Mouse (Mus musculus) kidney, embryonic 15.5 days (tissue): Measurements from ENCODE around the gene Dtwd1. TPM values are rescaled to one million over a fixed set of nuclear protein-coding genes. Genes with fewer than 3 reads are reported as not detected.

Experiments
- ATAC-seq: fragments of 200-750 bp; cut with Nextera tagmentation; replicated peaks from 2 replicates; pipeline ENCODE4 v1.8.0; 2017; ENCODE audit warnings: moderate TSS enrichment; ENCODE audit not compliant: low FRiP score
- H3K27ac ChIP-seq: fragments of 300-500 bp; sonication (generic); 2 replicates; pipeline ENCODE4 v1.5.1; 2015; ENCODE audit warnings: mild to moderate bottlenecking, inconsistent platforms
- H3K27me3 ChIP-seq: fragments of 300-500 bp; sonication (generic); 2 replicates; pipeline ENCODE4 v1.6.1; 2015; ENCODE audit warnings: inconsistent platforms
- H3K36me3 ChIP-seq: fragments of 300-500 bp; sonication (generic); 2 replicates; pipeline ENCODE4 v1.6.1; 2015; ENCODE audit warnings: inconsistent platforms
- H3K4me1 ChIP-seq: fragments of 300-500 bp; sonication (generic); 2 replicates; pipeline ENCODE4 v1.6.1; 2015; ENCODE audit warnings: inconsistent platforms
- H3K4me2 ChIP-seq: fragments of 300-500 bp; sonication (generic); 2 replicates; pipeline ENCODE4 v1.6.1; 2015; ENCODE audit warnings: moderate library complexity, mild to moderate bottlenecking, inconsistent platforms
- H3K4me3 ChIP-seq: fragments of 300-500 bp; sonication (generic); replicated peaks from 2 replicates; pipeline ENCODE4 v1.5.1; 2015; ENCODE audit warnings: mild to moderate bottlenecking, inconsistent platforms
- H3K9ac ChIP-seq: fragments of 300-500 bp; sonication (generic); 2 replicates; pipeline ENCODE4 v1.6.1; 2015; ENCODE audit warnings: mild to moderate bottlenecking, inconsistent platforms
- H3K9me3 ChIP-seq: fragments of 300-500 bp; sonication (generic); replicated peaks from 2 replicates; pipeline ENCODE4 v1.6.1; 2016; ENCODE audit warnings: inconsistent platforms
- WGBS: fragments of 180-500 bp; shearing (Covaris S2); methylation state at CpG from one replicate; pipeline ENCODE4 v1.1.7; 2015; ENCODE audit warnings: mixed read lengths; 5-methylcytosine and 5-hydroxymethylcytosine counted together
- polyA plus RNA-seq: library from polyadenylated mRNA; unstranded; fragments of >200 nt; fragmentation: Nextera tagmentation; extraction: Ambion mirVana; gene quantifications from 2 replicates; pipeline ENCODE4 v1.2.1, GENCODE M21; 2015

Gene Dtwd1
- 25.5 and 25.6 TPM in 2 replicates for polyA plus RNA-seq

GRCm38 (mm10) chr2:126151855-126152571 is at the start of gene Dtwd1, which contains the start of gene Fam227b:
Dtwd1 (plus strand) TSS chr2:126152141.
Fam227b (minus strand) TSS chr2:126152004.
- Histone ChIP-seq H3K9ac (peak within 1 kb of the TSS; percentile 87), H3K36me3 (peaks cover 9% of the 10 kb centered on the region; the same call in 1 of the 2 replicates), H3K27ac (peak within 1 kb of the TSS; percentile 95), H3K4me1 (0 out of 2 replicates have a peak, but pooled peaks cover 4% of the 10 kb centered on the region), H3K4me2 (peak within 1 kb of the TSS; percentile 59), H3K4me3 (peak within 1 kb of the TSS; percentile 83), H3K9me3 (no peaks in the 10 kb centered on the region), H3K27me3 (0 out of 2 replicates have a peak, but pooled peaks cover 3% of the 10 kb centered on the region)
- WGBS = under 1% methylated on average over 57 of the region's 57 CpGs
- ATAC-seq = peak; percentile 100

- Histone ChIP-seq H3K4me3 (no peak overlapping the region), H3K36me3 (no peaks in the 10 kb centered on the region), H3K4me1 (0 out of 2 replicates have a peak, but pooled peaks cover under 1% of the 10 kb centered on the region), H3K27ac (no peak overlapping the region), H3K9me3 (no peaks in the 10 kb centered on the region), H3K27me3 (peaks cover 3% of the 10 kb centered on the region; the same call in 1 of the 2 replicates), H3K9ac (no peak overlapping the region), H3K4me2 (no peak overlapping the region)
- no peak for ATAC-seq
Measured at GRCm38 (mm10) chr2:126147723-126148122, 4.2 kb upstream of the Dtwd1 start.

GRCm38 (mm10) chr2:126165277-126166018 is 13.5 kb downstream of the Dtwd1 start:
- no peaks in the 10 kb centered on the region for H3K4me1 ChIP-seq
- no peak overlapping the region for H3K27ac ChIP-seq
- WGBS = 90% methylated on average over 5 of the region's 5 CpGs
- peaks cover 42% of the 10 kb centered on the region for H3K36me3 ChIP-seq
- no peak overlapping the region for H3K9ac ChIP-seq
- H3K9me3 ChIP-seq = no peaks in the 10 kb centered on the region
- H3K4me2 ChIP-seq = no peak overlapping the region
- peak; percentile 86; the same call in 1 of the 2 replicates for ATAC-seq
- H3K27me3 ChIP-seq = no peaks in the 10 kb centered on the region
- no peak overlapping the region for H3K4me3 ChIP-seq

GRCm38 (mm10) chr2:126166335-126166734 is 14.4 kb downstream of the Dtwd1 start:
- Histone ChIP-seq H3K4me3 (no peak overlapping the region), H3K9me3 (no peaks in the 10 kb centered on the region), H3K27me3 (no peaks in the 10 kb centered on the region), H3K36me3 (peaks cover 33% of the 10 kb centered on the region), H3K27ac (no peak overlapping the region), H3K4me2 (no peak overlapping the region), H3K9ac (no peak overlapping the region), H3K4me1 (no peaks in the 10 kb centered on the region)
- ATAC-seq = no peak

- no peak overlapping the region for H3K4me2 ChIP-seq
- WGBS = 84% methylated on average over 8 of the region's 8 CpGs
- no peak overlapping the region for H3K4me3 ChIP-seq
- no peak overlapping the region for H3K27ac ChIP-seq
- no peak overlapping the region for H3K9ac ChIP-seq
- no peaks in the 10 kb centered on the region for H3K9me3 ChIP-seq
- H3K27me3 ChIP-seq = no peaks in the 10 kb centered on the region
- no peaks in the 10 kb centered on the region for H3K4me1 ChIP-seq
- ATAC-seq = no peak
- H3K36me3 ChIP-seq = peaks cover 26% of the 10 kb centered on the region
Measured at GRCm38 (mm10) chr2:126166848-126167617, 15.1 kb downstream of the Dtwd1 start.

- Histone ChIP-seq H3K9ac (no peak overlapping the region), H3K4me2 (no peak overlapping the region), H3K9me3 (no peaks in the 10 kb centered on the region), H3K36me3 (no peaks in the 10 kb centered on the region), H3K4me1 (no peaks in the 10 kb centered on the region), H3K27me3 (no peaks in the 10 kb centered on the region), H3K4me3 (no peak overlapping the region), H3K27ac (no peak overlapping the region)
- ATAC-seq = no peak
- WGBS = 100% methylated on average over 1 of the region's 1 CpGs
Measured at GRCm38 (mm10) chr2:126171427-126171826, 19.5 kb downstream of the Dtwd1 start.

GRCm38 (mm10) chr2:126191306-126191705 is 39.4 kb downstream of the Dtwd1 start:
- H3K4me3 ChIP-seq = no peak overlapping the region
- WGBS = 69% methylated on average over 4 of the region's 4 CpGs
- ATAC-seq = no peak
- no peaks in the 10 kb centered on the region for H3K36me3 ChIP-seq
- no peaks in the 10 kb centered on the region for H3K27me3 ChIP-seq
- no peaks in the 10 kb centered on the region for H3K4me1 ChIP-seq
- no peak overlapping the region for H3K9ac ChIP-seq
- no peak overlapping the region for H3K4me2 ChIP-seq
- no peaks in the 10 kb centered on the region for H3K9me3 ChIP-seq
- H3K27ac ChIP-seq = no peak overlapping the region

GRCm38 (mm10) chr2:126192129-126192528 is 40.2 kb downstream of the Dtwd1 start:
- Histone ChIP-seq H3K4me1 (no peaks in the 10 kb centered on the region), H3K4me2 (no peak overlapping the region), H3K36me3 (no peaks in the 10 kb centered on the region), H3K9me3 (no peaks in the 10 kb centered on the region), H3K27ac (no peak overlapping the region), H3K9ac (no peak overlapping the region), H3K4me3 (no peak overlapping the region), H3K27me3 (no peaks in the 10 kb centered on the region)
- 82% methylated on average over 2 of the region's 2 CpGs for WGBS
- no peak for ATAC-seq

- H3K9me3 ChIP-seq = no peaks in the 10 kb centered on the region
- no peak overlapping the region for H3K4me3 ChIP-seq
- no peaks in the 10 kb centered on the region for H3K4me1 ChIP-seq
- no peak overlapping the region for H3K9ac ChIP-seq
- 72% methylated on average over 12 of the region's 12 CpGs for WGBS
- no peaks in the 10 kb centered on the region for H3K27me3 ChIP-seq
- H3K4me2 ChIP-seq = no peak overlapping the region
- H3K27ac ChIP-seq = no peak overlapping the region
- H3K36me3 ChIP-seq = no peaks in the 10 kb centered on the region
- no peak for ATAC-seq
Measured at GRCm38 (mm10) chr2:126195631-126196356, 43.9 kb downstream of the Dtwd1 start.

GRCm38 (mm10) chr2:126198971-126199370 is 47.0 kb downstream of the Dtwd1 start:
- H3K9ac ChIP-seq = no peak overlapping the region
- H3K27me3 ChIP-seq = no peaks in the 10 kb centered on the region
- H3K4me3 ChIP-seq = no peak overlapping the region
- 34% methylated on average over 3 of the region's 3 CpGs for WGBS
- ATAC-seq = no peak
- H3K9me3 ChIP-seq = no peaks in the 10 kb centered on the region
- no peaks in the 10 kb centered on the region for H3K4me1 ChIP-seq
- H3K36me3 ChIP-seq = no peaks in the 10 kb centered on the region
- H3K4me2 ChIP-seq = no peak overlapping the region
- no peak overlapping the region for H3K27ac ChIP-seq

GRCm38 (mm10) chr2:126211011-126211680 is 59.2 kb downstream of the Dtwd1 start:
- Histone ChIP-seq H3K4me1 (no peaks in the 10 kb centered on the region), H3K9ac (no peak overlapping the region), H3K4me2 (no peak overlapping the region), H3K27me3 (no peaks in the 10 kb centered on the region), H3K27ac (no peak overlapping the region), H3K36me3 (no peaks in the 10 kb centered on the region), H3K4me3 (no peak overlapping the region), H3K9me3 (no peaks in the 10 kb centered on the region)
- 82% methylated on average over 6 of the region's 6 CpGs for WGBS
- ATAC-seq = no peak
